Mouse (Mus musculus): ENCODE measurements around the gene Ttyh3. TPM values are rescaled to one million over a fixed set of nuclear protein-coding genes. Genes with fewer than 3 reads are reported as not detected.

Gene Ttyh3
- polyA plus RNA-seq (2012; fragmentation: generic; extraction: Trizol) = 46.0 TPM
- long read RNA-seq, experiment 1, partial matches to known transcripts = 0 of 3 reads
- long read RNA-seq, experiment 1, other reads (novel, unspliced or antisense) = 3 of 3 reads
- long read RNA-seq, experiment 2, partial matches to known transcripts = 0 of 7 reads
- long read RNA-seq, experiment 2, other reads (novel, unspliced or antisense) = 7 of 7 reads

GRCm38 (mm10) chr5:140648519-140649100, at the start of gene Ttyh3:
Gene Ttyh3 (minus strand): TSS chr5:140649031.
- Histone ChIP-seq H3K27me3 (ENCODE audit: control insufficient read depth, insufficient read depth, insufficient read length) (no peaks in the 10 kb centered on the region), H3K36me3 (ENCODE audit: control insufficient read depth, insufficient read depth) (no peaks in the 10 kb centered on the region), H3K79me3 (ENCODE audit: low read depth) (peaks cover 3% of the 10 kb centered on the region), H3ac (ENCODE audit: control insufficient read depth, insufficient read length, low read depth) (peak within 1 kb of the TSS; percentile 80), H3K79me2 (ENCODE audit: control insufficient read depth, insufficient read depth) (peaks cover 29% of the 10 kb centered on the region), H3K4me3 (ENCODE audit: insufficient read depth, poor library complexity, severe bottlenecking) (peak within 1 kb of the TSS; percentile 50)
- TF ChIP-seq CTCF (IDR thresholded peaks at IDR 0.05; ENCODE audit: control insufficient read depth, insufficient read depth, insufficient read length) (no peak), MYOG (IDR thresholded peaks at IDR 0.05; ENCODE audit: control insufficient read depth, extremely low read depth, insufficient read length) (no peak), MAX (IDR thresholded peaks at IDR 0.05) (no peak), MYOD1 (IDR thresholded peaks at IDR 0.05; ENCODE audit: control insufficient read depth, insufficient read length, low read depth) (no peak), FOSL1 (IDR thresholded peaks at IDR 0.05; ENCODE audit: insufficient read depth, low read length, poor library complexity, severe bottlenecking) (no peak), USF1 (IDR thresholded peaks at IDR 0.05; ENCODE audit: low read depth) (no peak), CEBPB (IDR thresholded peaks at IDR 0.05; ENCODE audit: low read depth) (no peak)

GRCm38 (mm10) chr5:140695987-140696386, 47.2 kb upstream of the Ttyh3 start:
- Histone ChIP-seq H3K79me3 (ENCODE audit: low read depth) (peaks cover 7% of the 10 kb centered on the region), H3K36me3 (ENCODE audit: control insufficient read depth, insufficient read depth) (peaks cover 33% of the 10 kb centered on the region), H3ac (ENCODE audit: control insufficient read depth, insufficient read length, low read depth) (no peak overlapping the region), H3K4me3 (ENCODE audit: insufficient read depth, poor library complexity, severe bottlenecking) (no peak overlapping the region), H3K79me2 (ENCODE audit: control insufficient read depth, insufficient read depth) (peaks cover 14% of the 10 kb centered on the region), H3K27me3 (ENCODE audit: control insufficient read depth, insufficient read depth, insufficient read length) (no peaks in the 10 kb centered on the region)
- TF ChIP-seq MAX (IDR thresholded peaks at IDR 0.05) (no peak), CEBPB (IDR thresholded peaks at IDR 0.05; ENCODE audit: low read depth) (no peak)

GRCm38 (mm10) chr5:140688434-140688833, 39.6 kb upstream of the Ttyh3 start:
- peaks cover 14% of the 10 kb centered on the region for H3K36me3 ChIP-seq (ENCODE audit: control insufficient read depth, insufficient read depth)
- no peaks in the 10 kb centered on the region for H3K79me2 ChIP-seq (ENCODE audit: control insufficient read depth, insufficient read depth)
- no peaks in the 10 kb centered on the region for H3K79me3 ChIP-seq (ENCODE audit: low read depth)
- no peak overlapping the region for H3ac ChIP-seq (ENCODE audit: control insufficient read depth, insufficient read length, low read depth)
- no peaks in the 10 kb centered on the region for H3K27me3 ChIP-seq (ENCODE audit: control insufficient read depth, insufficient read depth, insufficient read length)
- TF ChIP-seq MYOG (IDR thresholded peaks at IDR 0.05; ENCODE audit: control insufficient read depth, extremely low read depth, insufficient read length) (no peak), CEBPB (IDR thresholded peaks at IDR 0.05; ENCODE audit: low read depth) (no peak), MAX (IDR thresholded peaks at IDR 0.05) (no peak), MYOD1 (IDR thresholded peaks at IDR 0.05; ENCODE audit: control insufficient read depth, insufficient read length, low read depth) (no peak), USF1 (IDR thresholded peaks at IDR 0.05; ENCODE audit: low read depth) (no peak), CTCF (IDR thresholded peaks at IDR 0.05; ENCODE audit: control insufficient read depth, insufficient read depth, insufficient read length) (no peak), FOSL1 (IDR thresholded peaks at IDR 0.05; ENCODE audit: insufficient read depth, low read length, poor library complexity, severe bottlenecking) (no peak)
- H3K4me3 ChIP-seq (ENCODE audit: insufficient read depth, poor library complexity, severe bottlenecking) = no peak overlapping the region

GRCm38 (mm10) chr5:140684343-140685148, 35.7 kb upstream of the Ttyh3 start:
- TF ChIP-seq MYOG (IDR thresholded peaks at IDR 0.05; ENCODE audit: control insufficient read depth, extremely low read depth, insufficient read length) (no peak), USF1 (IDR thresholded peaks at IDR 0.05; ENCODE audit: low read depth) (no peak), CTCF (IDR thresholded peaks at IDR 0.05; ENCODE audit: control insufficient read depth, insufficient read depth, insufficient read length) (peak; percentile 58), FOSL1 (IDR thresholded peaks at IDR 0.05; ENCODE audit: insufficient read depth, low read length, poor library complexity, severe bottlenecking) (no peak)
- H3K4me3 ChIP-seq (ENCODE audit: insufficient read depth, poor library complexity, severe bottlenecking) = no peak overlapping the region
- no peaks in the 10 kb centered on the region for H3K27me3 ChIP-seq (ENCODE audit: control insufficient read depth, insufficient read depth, insufficient read length)
- no peaks in the 10 kb centered on the region for H3K79me3 ChIP-seq (ENCODE audit: low read depth)
- no peak overlapping the region for H3ac ChIP-seq (ENCODE audit: control insufficient read depth, insufficient read length, low read depth)
- no peaks in the 10 kb centered on the region for H3K79me2 ChIP-seq (ENCODE audit: control insufficient read depth, insufficient read depth)
- H3K36me3 ChIP-seq (ENCODE audit: control insufficient read depth, insufficient read depth) = peaks cover 4% of the 10 kb centered on the region

GRCm38 (mm10) chr5:140682113-140682512, 33.3 kb upstream of the Ttyh3 start:
- no peak for TF ChIP-seq MYOG (IDR thresholded peaks at IDR 0.05; ENCODE audit: control insufficient read depth, extremely low read depth, insufficient read length)
- no peak for TF ChIP-seq CEBPB (IDR thresholded peaks at IDR 0.05; ENCODE audit: low read depth)
- TF ChIP-seq USF1 (IDR thresholded peaks at IDR 0.05; ENCODE audit: low read depth) = no peak
- no peak for TF ChIP-seq MYOD1 (IDR thresholded peaks at IDR 0.05; ENCODE audit: control insufficient read depth, insufficient read length, low read depth)
- TF ChIP-seq CTCF (IDR thresholded peaks at IDR 0.05; ENCODE audit: control insufficient read depth, insufficient read depth, insufficient read length) = no peak
- TF ChIP-seq MAX (IDR thresholded peaks at IDR 0.05) = no peak
- TF ChIP-seq FOSL1 (IDR thresholded peaks at IDR 0.05; ENCODE audit: insufficient read depth, low read length, poor library complexity, severe bottlenecking) = no peak
- Histone ChIP-seq H3K36me3 (ENCODE audit: control insufficient read depth, insufficient read depth) (peaks cover 8% of the 10 kb centered on the region), H3ac (ENCODE audit: control insufficient read depth, insufficient read length, low read depth) (no peak overlapping the region), H3K79me3 (ENCODE audit: low read depth) (no peaks in the 10 kb centered on the region), H3K27me3 (ENCODE audit: control insufficient read depth, insufficient read depth, insufficient read length) (no peaks in the 10 kb centered on the region), H3K4me3 (ENCODE audit: insufficient read depth, poor library complexity, severe bottlenecking) (no peak overlapping the region), H3K79me2 (ENCODE audit: control insufficient read depth, insufficient read depth) (no peaks in the 10 kb centered on the region)
